Mouse (Mus musculus) embryonic facial prominence, embryonic 11.5 days (tissue): ENCODE data around the gene Aprt. TPM values are rescaled to one million over a fixed set of nuclear protein-coding genes. Genes with fewer than 3 reads are reported as not detected.

Source experiments
- ATAC-seq: fragments of 200-750 bp; cut with Nextera tagmentation; replicated peaks from 2 replicates; pipeline ENCODE4 v1.8.0; 2017; ENCODE audit warnings: low read depth; ENCODE audit not compliant: insufficient number of reproducible peaks, low FRiP score, low TSS enrichment
- DNase-seq: peaks from one replicate; pipeline ENCODE4 v3.0.0-alpha.2; 2015; ENCODE audit warnings: low spot score
- H3K27ac ChIP-seq: fragments of 300-500 bp; sonication (generic); replicated peaks from 2 replicates; pipeline ENCODE4 v1.5.1; 2014; ENCODE audit warnings: mild to moderate bottlenecking, low read depth, low read length, control low read depth
- H3K27me3 ChIP-seq: fragments of 300-500 bp; sonication (generic); 2 replicates; pipeline ENCODE4 v1.6.1; 2014; ENCODE audit warnings: mild to moderate bottlenecking, low read length, moderate library complexity, mixed read lengths; ENCODE audit not compliant: control insufficient read depth, insufficient read depth
- H3K36me3 ChIP-seq: fragments of 300-500 bp; sonication (generic); replicated peaks from 2 replicates; pipeline ENCODE4 v1.6.1; 2014; ENCODE audit warnings: low read depth, mild to moderate bottlenecking, low read length, moderate library complexity, mixed read lengths; ENCODE audit not compliant: control insufficient read depth, insufficient read depth
- H3K4me1 ChIP-seq: fragments of 300-500 bp; sonication (generic); 2 replicates; pipeline ENCODE4 v1.6.1; 2014; ENCODE audit warnings: low read length, mixed read lengths; ENCODE audit not compliant: control insufficient read depth, insufficient read depth
- H3K4me2 ChIP-seq: fragments of 300-500 bp; sonication (generic); 2 replicates; pipeline ENCODE4 v1.6.1; 2014; ENCODE audit warnings: low read depth, mild to moderate bottlenecking, control low read depth, low read length, moderate library complexity
- H3K4me3 ChIP-seq: fragments of 300-500 bp; sonication (generic); 2 replicates; pipeline ENCODE4 v1.5.1; 2014; ENCODE audit warnings: low read depth, low read length, control low read depth
- H3K9ac ChIP-seq: fragments of 300-500 bp; sonication (generic); replicated peaks from 2 replicates; pipeline ENCODE4 v1.6.1; 2014; ENCODE audit warnings: mild to moderate bottlenecking, control low read depth, low read length
- H3K9me3 ChIP-seq: fragments of 300-500 bp; sonication (generic); replicated peaks from 2 replicates; pipeline ENCODE4 v1.6.1; 2016; ENCODE audit warnings: mild to moderate bottlenecking, low read length, inconsistent platforms, mixed read lengths; ENCODE audit not compliant: control insufficient read depth
- WGBS: fragments of 180-500 bp; shearing (Covaris S2); extraction: QIAGEN DNeasy Blood & Tissue Kit; methylation state at CpG from one replicate; pipeline ENCODE4 v1.1.7; 2014; 5-methylcytosine and 5-hydroxymethylcytosine counted together
- polyA plus RNA-seq: library from polyadenylated mRNA; unstranded; fragments of >200 nt; fragmentation: Nextera tagmentation; extraction: Ambion mirVana; gene quantifications from 2 replicates; pipeline ENCODE4 v1.2.1, GENCODE M21; 2014

Gene Aprt
- polyA plus RNA-seq, 1 experiment from 2014 or later: 246 TPM

DNA sequence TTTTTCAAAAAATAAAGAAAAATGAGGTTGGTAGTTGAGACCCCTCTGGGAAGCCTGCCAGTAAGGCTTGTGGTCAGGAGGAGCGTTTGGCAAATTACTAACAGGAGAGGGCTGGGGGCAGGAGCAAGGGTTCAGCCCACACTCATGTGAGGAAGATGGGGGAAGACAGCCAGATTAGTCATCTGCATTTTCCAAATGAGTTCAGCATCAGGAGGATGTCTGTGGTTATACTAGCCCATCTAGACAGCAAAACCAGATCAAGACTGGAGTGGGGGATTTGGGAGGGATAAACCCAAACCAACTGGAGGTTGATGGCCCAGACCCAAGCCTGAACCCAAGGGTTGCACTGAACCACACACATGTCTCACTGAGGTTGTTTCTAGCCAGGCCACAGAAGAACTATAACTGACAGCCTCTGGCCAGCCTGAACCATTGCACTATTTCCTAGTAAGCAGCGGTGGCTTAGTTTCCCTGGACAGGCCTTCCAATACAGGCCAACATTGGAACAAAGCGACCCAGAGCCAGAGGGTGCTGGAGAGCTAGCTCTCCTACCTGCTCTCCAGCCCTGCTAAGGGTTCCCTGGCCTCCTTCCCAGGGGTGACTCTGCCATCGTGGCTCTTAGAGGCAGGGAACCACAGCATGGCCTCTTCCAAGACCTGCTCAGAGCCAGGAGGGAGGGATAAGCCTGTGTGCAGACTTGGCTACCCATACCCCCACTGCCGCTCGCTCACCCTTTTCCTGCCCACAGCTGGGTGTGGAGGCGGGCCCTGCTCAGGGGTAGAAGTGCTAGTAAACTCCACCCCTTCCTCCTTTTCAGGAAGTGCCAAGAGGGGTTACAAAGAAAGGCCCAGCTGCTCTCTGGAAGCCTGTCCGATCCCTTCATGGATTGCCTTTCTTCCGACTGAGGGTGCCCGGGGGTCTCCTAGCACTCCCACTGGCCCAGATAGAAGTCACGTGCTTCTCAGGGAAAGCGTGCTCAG lies 20.4 kb downstream of the Aprt start:
- 66% methylated on average over 12 of the region's 12 CpGs for WGBS
- DNase-seq: no peak
- H3K4me1 ChIP-seq: peaks cover 4% of the 10 kb centered on the region
- H3K27me3 ChIP-seq: no peaks in the 10 kb centered on the region
- H3K27ac ChIP-seq: peak overlapping the region; percentile 62; the same call in 1 of the 2 replicates
- H3K9me3 ChIP-seq: no peaks in the 10 kb centered on the region
- H3K36me3 ChIP-seq: no peaks in the 10 kb centered on the region
- no peak overlapping the region for H3K4me3 ChIP-seq
- peak overlapping the region; percentile 25; the same call in 1 of the 2 replicates for H3K9ac ChIP-seq
- H3K4me2 ChIP-seq: no peak overlapping the region; the same call in 1 of the 2 replicates
- ATAC-seq: no peak

- peaks cover 6% of the 10 kb centered on the region for H3K4me1 ChIP-seq
- 88% methylated on average over 6 of the region's 6 CpGs for WGBS
- H3K27me3 ChIP-seq: no peaks in the 10 kb centered on the region
- H3K27ac ChIP-seq: no peak overlapping the region
- no peak overlapping the region for H3K9ac ChIP-seq
- H3K4me2 ChIP-seq: no peak overlapping the region
- H3K4me3 ChIP-seq: no peak overlapping the region
- DNase-seq (no peak), ATAC-seq (no peak)
- no peaks in the 10 kb centered on the region for H3K36me3 ChIP-seq
- H3K9me3 ChIP-seq: no peaks in the 10 kb centered on the region
Measured at GRCm38 (mm10) chr8:122554786-122555185, 21.9 kb downstream of the Aprt start.

GRCm38 (mm10) chr8:122551265-122552051 lies 25.3 kb downstream of the Aprt start, which contains the start of gene Piezo1:
TSS of gene Piezo1 (minus strand) at chr8:122551329.
- Histone ChIP-seq H3K9ac (peak within 1 kb of the TSS; percentile 91), H3K9me3 (no peaks in the 10 kb centered on the region), H3K27ac (peak within 1 kb of the TSS; percentile 67), H3K4me1 (peaks cover 6% of the 10 kb centered on the region), H3K27me3 (no peaks in the 10 kb centered on the region), H3K4me2 (peak within 1 kb of the TSS; percentile 94), H3K4me3 (peak within 1 kb of the TSS; percentile 66), H3K36me3 (no peaks in the 10 kb centered on the region)
- DNase-seq (peak; percentile 90), ATAC-seq (peak; percentile 53; the same call in 1 of the 2 replicates)
- WGBS: 14% methylated on average over 45 of the region's 56 CpGs

DNA sequence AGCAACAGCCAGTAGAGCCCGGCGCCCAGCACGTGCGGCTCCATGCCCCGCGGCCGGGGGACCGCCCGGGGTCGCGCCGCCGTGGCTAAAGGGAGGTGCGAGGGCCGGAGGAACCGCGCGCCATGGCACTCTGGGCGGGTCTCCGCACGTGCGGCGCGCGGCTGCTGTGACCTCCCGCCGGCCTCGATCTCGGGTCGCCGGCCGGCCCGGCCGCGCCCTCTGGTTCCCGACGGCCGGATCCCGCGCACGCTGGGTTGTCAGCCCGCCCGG lies 25.8 kb downstream of the Aprt start:
- H3K4me1 ChIP-seq: peaks cover 6% of the 10 kb centered on the region
- peak overlapping the region; percentile 94 for H3K4me2 ChIP-seq
- no peaks in the 10 kb centered on the region for H3K27me3 ChIP-seq
- H3K27ac ChIP-seq: peak overlapping the region; percentile 67
- no peaks in the 10 kb centered on the region for H3K36me3 ChIP-seq
- H3K9me3 ChIP-seq: no peaks in the 10 kb centered on the region
- WGBS: under 1% methylated on average over 26 of the region's 43 CpGs
- H3K9ac ChIP-seq: peak overlapping the region; percentile 91
- H3K4me3 ChIP-seq: peak overlapping the region; percentile 66
- DNase-seq (no peak), ATAC-seq (no peak)

DNA sequence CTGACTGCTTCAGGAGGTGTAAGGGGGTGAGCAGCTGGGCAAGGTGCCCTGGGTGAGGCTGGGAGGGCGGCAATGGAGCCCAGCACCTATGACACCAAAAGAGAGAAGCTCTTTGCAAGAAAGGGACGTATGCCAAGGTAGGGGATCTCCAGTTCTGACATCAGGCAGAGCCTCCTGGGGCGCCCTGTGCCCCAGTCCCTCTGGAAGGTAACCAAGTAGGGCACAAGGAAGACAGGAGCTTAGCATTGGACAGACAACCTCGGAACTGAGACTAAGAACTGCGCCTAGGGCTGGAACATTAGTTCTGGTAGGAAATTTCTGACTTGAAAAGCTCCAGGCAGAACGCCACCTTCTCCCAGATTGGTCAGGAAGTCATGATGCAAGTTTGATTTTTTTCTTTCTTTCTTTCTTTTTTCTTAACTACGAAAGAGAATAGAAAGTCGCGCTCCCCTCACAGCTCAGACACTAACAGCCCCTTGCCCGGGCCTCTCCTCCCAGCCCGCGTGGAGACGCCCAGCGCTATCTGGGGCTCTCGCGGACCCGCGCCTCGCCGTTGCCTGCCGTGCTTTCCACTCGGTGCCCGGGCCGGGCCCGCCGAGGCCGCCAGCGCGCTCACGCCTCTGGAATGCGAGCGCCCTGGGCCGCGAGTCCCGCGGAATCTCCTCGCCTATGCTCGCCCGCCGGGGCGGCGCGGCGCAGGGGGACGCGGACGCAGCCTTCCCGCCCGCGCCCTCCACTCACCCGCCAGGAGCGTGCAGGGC lies 26.3 kb downstream of the Aprt start:
- DNase-seq: peak; percentile 71
- Histone ChIP-seq H3K36me3 (no peaks in the 10 kb centered on the region), H3K9ac (peak overlapping the region; percentile 91), H3K27ac (peak overlapping the region; percentile 67), H3K4me2 (peak overlapping the region; percentile 94), H3K4me1 (peaks cover 6% of the 10 kb centered on the region), H3K27me3 (no peaks in the 10 kb centered on the region), H3K9me3 (no peaks in the 10 kb centered on the region), H3K4me3 (peak overlapping the region; percentile 66)
- WGBS: 3% methylated on average over 52 of the region's 52 CpGs
- ATAC-seq: peak; percentile 61

DNA sequence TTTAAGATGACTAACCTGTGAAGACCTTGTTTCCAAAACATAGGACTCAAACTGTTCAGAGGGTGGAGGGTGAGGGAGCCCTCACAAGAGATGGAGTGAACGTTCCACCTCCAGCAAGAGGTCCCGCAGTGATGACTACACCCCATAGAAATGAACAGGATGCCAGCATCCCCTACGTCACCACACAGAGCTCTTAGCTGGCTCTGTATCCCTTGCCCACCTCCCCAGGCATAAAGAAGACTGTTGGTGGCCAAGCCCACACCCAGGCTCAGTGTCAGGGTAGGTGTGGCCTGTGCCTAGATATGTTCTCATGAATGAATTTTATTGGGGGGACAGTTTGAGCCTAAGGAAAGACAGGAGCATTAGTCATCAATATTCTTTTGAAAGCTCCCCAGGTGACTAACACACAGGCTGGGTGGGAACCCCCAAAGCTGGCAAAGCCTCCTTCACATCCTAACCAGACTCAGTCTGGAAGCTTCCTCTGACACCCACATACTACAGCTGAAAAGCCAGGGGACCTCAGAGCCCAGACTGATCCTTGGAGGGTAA lies 27.7 kb downstream of the Aprt start:
- Histone ChIP-seq H3K36me3 (no peaks in the 10 kb centered on the region), H3K27ac (no peak overlapping the region), H3K4me1 (peaks cover 6% of the 10 kb centered on the region), H3K9ac (peak overlapping the region; percentile 32; the same call in 1 of the 2 replicates), H3K27me3 (no peaks in the 10 kb centered on the region), H3K4me2 (peak overlapping the region; percentile 16), H3K9me3 (no peaks in the 10 kb centered on the region), H3K4me3 (no peak overlapping the region)
- ATAC-seq: no peak
- DNase-seq: no peak
- 91% methylated on average over 3 of the region's 3 CpGs for WGBS

DNA sequence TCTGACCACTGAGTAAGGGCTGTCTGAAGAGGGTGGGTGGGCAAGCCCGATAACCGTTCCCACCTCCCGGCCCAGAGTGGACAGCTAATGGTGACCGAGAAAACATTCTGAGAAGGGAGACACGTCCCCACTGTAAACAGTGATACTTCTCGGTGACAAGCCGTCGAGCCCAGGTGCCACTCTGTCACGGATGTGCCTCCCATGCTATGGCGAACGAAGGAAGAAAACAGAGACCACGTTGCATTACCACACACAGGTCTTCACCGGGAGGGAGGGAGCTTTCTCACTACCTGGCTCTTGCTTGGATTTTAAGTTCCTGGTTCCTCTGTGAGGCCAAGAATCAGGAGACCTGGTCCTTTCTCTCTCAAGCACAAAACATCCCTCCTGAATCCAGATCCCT lies 28.4 kb downstream of the Aprt start:
- Histone ChIP-seq H3K4me3 (no peak overlapping the region), H3K27me3 (no peaks in the 10 kb centered on the region), H3K4me1 (peaks cover 6% of the 10 kb centered on the region), H3K4me2 (no peak overlapping the region; the same call in 1 of the 2 replicates), H3K27ac (no peak overlapping the region), H3K9ac (no peak overlapping the region), H3K36me3 (no peaks in the 10 kb centered on the region), H3K9me3 (no peaks in the 10 kb centered on the region)
- DNase-seq (no peak), ATAC-seq (no peak)
- 73% methylated on average over 13 of the region's 13 CpGs for WGBS
